Mouse (Mus musculus) liver, embryonic 14.5 days (tissue): ENCODE measurements around the gene Zyg11b.

Experiments used
- CTCF ChIP-seq: IDR thresholded peaks from 2 replicates; pipeline ENCODE4 v1.5.1; 2016; ENCODE audit warnings: antibody characterized with exemption, low read depth, control low read depth
- EP300 ChIP-seq: IDR thresholded peaks from 2 replicates; pipeline ENCODE4 v1.6.1; 2016; ENCODE audit warnings: antibody characterized with exemption, low read depth

- TF ChIP-seq CTCF, result no peak
- no peak for TF ChIP-seq EP300
Measured at GRCm38 (mm10) chr4:108199236-108199635, 101.7 kb downstream of the Zyg11b start.
